Mouse (Mus musculus) skeletal muscle tissue, adult 2 months (tissue): ENCODE data around the gene Hmgxb4.

ENCODE experiments used
- DNase-seq: peaks from one replicate; pipeline ENCODE4 v3.0.0-alpha.2; 2012; ENCODE audit warnings: low read depth, low spot score

The Hmgxb4 gene

DNA sequence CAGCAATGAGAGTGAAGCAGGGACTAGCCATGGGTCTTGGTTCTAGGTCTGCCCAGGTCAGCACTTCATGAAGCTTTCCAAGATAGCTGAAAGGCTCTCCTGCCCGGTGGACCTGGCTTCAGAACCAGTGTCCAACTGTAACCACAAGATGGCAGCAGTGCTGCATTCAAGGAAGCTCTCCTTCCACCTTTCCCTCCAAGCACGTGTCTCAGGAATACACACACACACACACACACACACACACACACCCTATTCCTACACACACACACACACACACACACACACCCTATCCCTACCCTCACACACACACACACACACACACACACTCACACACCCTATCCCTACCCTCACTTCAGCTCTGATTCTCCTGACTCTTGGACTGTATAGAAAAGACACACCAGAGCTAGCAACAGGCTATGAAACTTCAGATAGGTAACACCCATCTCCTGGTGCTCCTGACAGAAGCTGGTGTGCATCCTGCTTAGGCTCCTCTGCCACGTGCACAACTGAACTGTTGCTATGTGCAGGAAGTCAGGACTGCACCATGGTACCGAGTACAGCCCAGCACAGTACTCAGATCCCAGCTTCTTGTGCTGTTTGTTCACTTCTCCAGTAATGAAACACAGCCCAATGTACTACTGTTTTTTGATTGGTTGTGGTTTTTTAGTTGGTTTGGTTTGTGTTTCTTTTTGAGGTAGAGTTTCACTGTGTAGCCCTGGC is 78.6 kb downstream of the Hmgxb4 start:
- peak; percentile 72 for DNase-seq

DNA sequence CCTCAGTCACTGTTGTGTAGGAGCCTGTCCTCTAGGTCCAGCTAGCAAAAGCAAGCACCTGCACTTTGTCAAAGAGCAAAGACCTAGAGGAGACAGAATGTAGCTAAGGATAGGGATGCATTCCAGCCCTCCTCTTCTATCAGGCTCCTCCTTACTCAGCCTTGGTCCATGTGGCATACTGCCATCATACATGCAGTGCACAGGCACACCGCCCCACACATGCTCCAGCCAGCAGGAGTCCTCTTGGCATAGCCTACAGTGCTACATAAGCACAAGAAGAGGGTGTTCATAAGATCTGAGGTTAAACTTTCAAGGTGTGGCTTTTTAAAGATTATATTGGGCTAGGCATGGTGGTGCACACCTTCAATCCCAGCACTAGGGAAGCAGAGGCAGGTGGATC is 81.7 kb downstream of the Hmgxb4 start:
- no peak for DNase-seq

DNA sequence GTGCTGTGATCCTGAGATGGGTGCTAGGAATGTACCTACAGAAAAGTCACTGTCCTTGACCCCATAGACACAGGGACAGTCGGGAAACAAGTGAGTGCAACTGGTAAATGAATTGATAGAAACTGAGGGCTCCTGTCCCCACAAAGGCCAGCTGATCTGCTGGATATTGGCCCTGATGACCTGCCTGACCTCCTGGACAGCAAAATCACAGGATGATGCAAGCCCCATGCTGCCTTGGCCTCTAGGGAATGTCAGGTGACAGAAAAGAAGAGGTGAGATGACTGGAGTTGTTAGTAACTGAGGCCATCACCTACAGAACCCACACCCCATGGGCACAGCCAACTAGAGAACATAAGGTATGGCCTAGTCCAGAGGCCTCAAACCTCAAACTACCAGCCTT is 85.1 kb downstream of the Hmgxb4 start:
- DNase-seq, result no peak

DNA sequence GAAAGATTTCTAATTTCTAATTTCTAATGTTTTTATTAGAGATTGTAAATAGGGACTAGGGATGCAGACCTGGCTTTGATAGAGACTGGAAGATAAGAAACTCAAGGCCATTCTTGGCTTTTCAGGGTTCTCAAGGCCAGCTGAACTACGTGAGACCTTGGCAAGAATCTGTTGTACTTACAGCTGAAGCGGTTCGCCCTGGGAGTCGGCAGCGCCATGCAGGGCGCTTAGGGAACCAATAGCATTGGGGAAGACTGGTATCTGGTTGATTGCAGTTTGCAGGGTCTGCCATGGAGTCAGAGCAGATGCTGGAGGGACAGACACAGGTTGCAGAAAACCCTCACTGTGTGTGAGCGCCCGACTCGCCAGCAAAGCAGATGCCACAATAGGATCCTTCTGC is 85.7 kb downstream of the Hmgxb4 start:
- DNase-seq, result no peak
